Mouse (Mus musculus): ENCODE results near the gene Lrrc8c. TPM values are rescaled to one million over a fixed set of nuclear protein-coding genes. Genes with fewer than 3 reads are reported as not detected.

Gene Lrrc8c
- polyA plus RNA-seq, 1 experiment from 2014 or later, result 12.2 TPM

DNA sequence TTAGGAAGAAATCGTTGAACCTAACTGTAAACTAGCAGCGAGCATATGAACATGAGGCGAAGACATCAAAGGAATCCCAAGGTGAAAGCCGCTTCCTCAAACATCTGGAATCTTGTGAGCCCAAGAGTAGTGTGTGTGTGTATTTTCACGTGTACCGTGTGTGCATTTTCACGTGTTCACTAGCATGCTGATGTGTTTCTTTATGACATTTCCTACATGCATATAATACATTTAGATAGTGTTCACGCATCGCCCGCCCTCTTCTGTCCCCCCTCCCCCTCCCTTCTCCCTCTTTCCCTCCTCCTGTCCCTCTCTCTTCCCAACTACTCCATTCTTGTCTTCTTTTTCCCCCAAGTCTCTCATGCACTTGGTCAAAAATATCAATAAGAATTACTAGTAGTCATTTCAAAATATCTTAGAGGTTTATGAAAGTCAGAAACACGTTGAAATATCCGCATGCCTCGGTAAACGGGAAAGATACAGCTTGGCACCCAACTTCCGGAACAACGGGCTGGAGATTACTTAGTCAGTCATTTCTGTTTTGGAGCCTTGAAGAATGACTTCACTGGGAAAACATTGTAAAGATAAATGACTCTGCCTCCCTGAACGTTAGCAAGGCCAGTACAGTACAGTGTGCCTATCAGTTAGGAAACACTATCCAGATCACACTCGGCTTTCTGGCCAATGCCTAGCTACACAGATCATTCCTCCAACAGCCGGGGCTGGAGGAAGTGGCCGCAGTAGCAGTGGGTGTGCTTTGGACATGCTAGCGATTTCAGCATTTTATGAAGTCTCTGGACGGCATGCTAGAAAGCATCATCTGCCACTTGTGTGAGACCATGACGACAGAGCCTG, 8.5 kb downstream of the Lrrc8c start:
- Histone ChIP-seq H3K4me3 (ENCODE audit: low read depth, low read length) (no peak overlapping the region), H3K4me1 (ENCODE audit: control insufficient read depth, insufficient read depth, low read length) (no peaks in the 10 kb centered on the region), H3K36me3 (ENCODE audit: control insufficient read depth, insufficient read depth, low read length) (no peaks in the 10 kb centered on the region), H3K9ac (ENCODE audit: low read length) (no peak overlapping the region), H3K27me3 (ENCODE audit: control insufficient read depth, insufficient read depth, low read length) (no peaks in the 10 kb centered on the region), H3K9me3 (ENCODE audit: control insufficient read depth, low read length) (no peaks in the 10 kb centered on the region), H3K4me2 (ENCODE audit: low read depth) (no peak overlapping the region), H3K27ac (ENCODE audit: low read depth, low read length) (no peak overlapping the region)
- ATAC-seq (ENCODE audit: insufficient read depth, low FRiP score, low TSS enrichment) (no peak), DNase-seq (ENCODE audit: low spot score) (no peak)
- WGBS, result 90% methylated on average over 23 of the region's 23 CpGs

DNA sequence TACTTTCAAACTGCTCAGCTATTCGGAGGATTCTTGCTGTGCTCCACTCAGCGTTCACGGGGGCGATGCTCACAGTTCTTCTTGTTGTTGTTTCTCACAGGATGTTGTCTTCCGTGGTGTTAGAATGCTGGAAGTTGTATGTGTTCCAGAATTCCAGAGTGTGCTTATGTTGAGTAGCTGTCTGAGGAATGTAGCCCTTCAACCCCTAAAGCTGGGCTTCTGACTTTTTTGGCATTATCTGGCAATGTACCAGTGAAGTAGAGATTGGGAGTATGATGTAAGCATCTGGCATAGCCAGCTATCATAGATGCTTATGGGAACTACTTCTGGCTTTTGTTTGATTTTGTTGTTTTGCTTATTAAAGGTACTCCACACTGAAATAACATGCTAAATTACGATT, 11.4 kb downstream of the Lrrc8c start:
- no peak overlapping the region for H3K27ac ChIP-seq (ENCODE audit: low read depth, low read length)

DNA sequence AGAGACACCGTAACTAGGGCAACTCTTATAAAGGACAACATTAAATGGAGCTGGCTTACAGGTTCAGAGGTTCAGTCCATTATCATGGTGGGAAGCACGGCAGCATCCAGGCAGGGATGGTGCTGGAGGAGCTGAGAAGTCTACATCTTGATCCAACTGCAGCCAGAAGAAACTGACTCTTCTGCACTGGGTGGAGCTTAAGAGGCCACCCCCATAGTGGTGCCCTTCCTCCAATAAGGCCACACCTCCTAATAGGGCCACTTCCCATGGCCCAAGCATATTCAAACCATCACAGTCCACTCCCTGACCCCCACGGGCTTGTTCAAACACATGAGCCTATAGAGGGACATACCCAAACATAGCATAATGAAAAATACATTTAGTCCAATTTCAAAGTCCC, 16.0 kb downstream of the Lrrc8c start:
- WGBS, result 96% methylated on average over 3 of the region's 3 CpGs
- no peak overlapping the region for H3K4me3 ChIP-seq (ENCODE audit: low read depth, low read length)

More for the DNA sequence above, 11.4 kb downstream of the Lrrc8c start:
- Histone ChIP-seq H3K4me1 (ENCODE audit: control insufficient read depth, insufficient read depth, low read length) (no peaks in the 10 kb centered on the region), H3K36me3 (ENCODE audit: control insufficient read depth, insufficient read depth, low read length) (no peaks in the 10 kb centered on the region), H3K9ac (ENCODE audit: low read length) (no peak overlapping the region), H3K9me3 (ENCODE audit: control insufficient read depth, low read length) (no peaks in the 10 kb centered on the region), H3K27me3 (ENCODE audit: control insufficient read depth, insufficient read depth, low read length) (no peaks in the 10 kb centered on the region), H3K4me3 (ENCODE audit: low read depth, low read length) (no peak overlapping the region), H3K4me2 (ENCODE audit: low read depth) (no peak overlapping the region)
- WGBS, result 81% methylated on average over 6 of the region's 6 CpGs
- ATAC-seq (ENCODE audit: insufficient read depth, low FRiP score, low TSS enrichment) (no peak), DNase-seq (ENCODE audit: low spot score) (no peak)

DNA sequence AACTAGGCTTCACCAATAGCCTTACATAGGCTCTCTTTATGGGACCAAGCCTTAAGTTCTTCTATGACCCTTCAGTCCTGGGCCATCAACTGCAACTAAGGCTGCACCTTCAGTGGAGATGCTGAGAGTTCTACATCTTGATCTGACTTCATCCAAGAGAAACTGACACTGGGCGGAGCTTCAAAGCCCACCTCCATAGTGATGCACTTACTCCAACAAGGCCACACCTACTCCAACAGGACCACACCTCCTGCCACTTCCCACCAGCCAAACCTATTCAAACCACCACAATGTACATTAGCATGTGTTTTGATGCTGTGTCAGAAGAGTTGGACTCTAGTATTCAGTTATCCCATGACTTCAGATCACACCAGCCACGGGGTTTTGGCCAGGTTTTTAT, 17.0 kb downstream of the Lrrc8c start:
- WGBS, result 92% methylated on average over 2 of the region's 2 CpGs
- no peak overlapping the region for H3K4me3 ChIP-seq (ENCODE audit: low read depth, low read length)
- H3K36me3 ChIP-seq (ENCODE audit: control insufficient read depth, insufficient read depth, low read length), result no peaks in the 10 kb centered on the region
- H3K27me3 ChIP-seq (ENCODE audit: control insufficient read depth, insufficient read depth, low read length), result no peaks in the 10 kb centered on the region
- ATAC-seq (ENCODE audit: insufficient read depth, low FRiP score, low TSS enrichment) (no peak), DNase-seq (ENCODE audit: low spot score) (no peak)
- no peak overlapping the region for H3K27ac ChIP-seq (ENCODE audit: low read depth, low read length)
- no peaks in the 10 kb centered on the region for H3K9me3 ChIP-seq (ENCODE audit: control insufficient read depth, low read length)
- H3K4me2 ChIP-seq (ENCODE audit: low read depth), result no peak overlapping the region
- no peaks in the 10 kb centered on the region for H3K4me1 ChIP-seq (ENCODE audit: control insufficient read depth, insufficient read depth, low read length)
- H3K9ac ChIP-seq (ENCODE audit: low read length), result no peak overlapping the region

More for the DNA sequence above, 16.0 kb downstream of the Lrrc8c start:
- ATAC-seq (ENCODE audit: insufficient read depth, low FRiP score, low TSS enrichment) (no peak), DNase-seq (ENCODE audit: low spot score) (no peak)
- no peaks in the 10 kb centered on the region for H3K27me3 ChIP-seq (ENCODE audit: control insufficient read depth, insufficient read depth, low read length)
- H3K9me3 ChIP-seq (ENCODE audit: control insufficient read depth, low read length), result no peaks in the 10 kb centered on the region
- H3K4me2 ChIP-seq (ENCODE audit: low read depth), result no peak overlapping the region
- no peaks in the 10 kb centered on the region for H3K4me1 ChIP-seq (ENCODE audit: control insufficient read depth, insufficient read depth, low read length)
- H3K36me3 ChIP-seq (ENCODE audit: control insufficient read depth, insufficient read depth, low read length), result no peaks in the 10 kb centered on the region
- no peak overlapping the region for H3K9ac ChIP-seq (ENCODE audit: low read length)
- H3K27ac ChIP-seq (ENCODE audit: low read depth, low read length), result no peak overlapping the region

DNA sequence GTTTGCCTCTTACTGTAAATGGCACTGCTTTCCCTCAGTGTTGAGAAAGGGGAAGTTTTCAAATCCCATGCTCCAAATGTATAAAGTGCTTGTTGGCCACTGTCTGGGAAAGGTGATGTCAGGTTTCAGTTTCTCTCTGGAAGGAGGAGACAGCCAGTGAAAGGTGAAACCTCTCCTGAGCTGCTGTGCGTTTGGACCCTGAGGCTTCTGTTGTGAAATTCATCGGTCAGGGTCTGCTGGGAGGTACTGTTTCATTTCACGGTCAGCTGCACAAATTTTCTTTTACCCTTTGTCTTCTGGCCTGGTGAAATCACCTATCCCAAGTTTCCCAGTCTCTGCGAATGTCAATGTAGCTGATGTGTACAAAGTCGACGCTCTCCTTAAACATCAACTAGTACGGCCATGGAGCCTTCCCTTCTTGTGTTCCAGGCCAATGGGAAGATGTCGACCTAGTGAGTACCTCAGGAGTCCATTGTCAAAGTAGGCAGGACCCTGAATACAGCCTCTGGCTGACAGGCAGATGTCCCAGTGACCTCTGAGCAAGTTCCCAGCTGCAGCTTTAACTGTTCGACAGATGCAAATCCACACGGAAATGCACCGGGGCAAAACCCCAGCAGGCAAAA, 18.0 kb downstream of the Lrrc8c start:
- no peaks in the 10 kb centered on the region for H3K27me3 ChIP-seq (ENCODE audit: control insufficient read depth, insufficient read depth, low read length)
- no peaks in the 10 kb centered on the region for H3K9me3 ChIP-seq (ENCODE audit: control insufficient read depth, low read length)
- 81% methylated on average over 11 of the region's 11 CpGs for WGBS
- no peak for DNase-seq (ENCODE audit: low spot score)
- no peaks in the 10 kb centered on the region for H3K4me1 ChIP-seq (ENCODE audit: control insufficient read depth, insufficient read depth, low read length)
- no peak for ATAC-seq (ENCODE audit: insufficient read depth, low FRiP score, low TSS enrichment)
- H3K4me3 ChIP-seq (ENCODE audit: low read depth, low read length), result no peak overlapping the region
- no peak overlapping the region for H3K9ac ChIP-seq (ENCODE audit: low read length)
- no peak overlapping the region for H3K27ac ChIP-seq (ENCODE audit: low read depth, low read length)
- no peaks in the 10 kb centered on the region for H3K36me3 ChIP-seq (ENCODE audit: control insufficient read depth, insufficient read depth, low read length)
- no peak overlapping the region for H3K4me2 ChIP-seq (ENCODE audit: low read depth)

DNA sequence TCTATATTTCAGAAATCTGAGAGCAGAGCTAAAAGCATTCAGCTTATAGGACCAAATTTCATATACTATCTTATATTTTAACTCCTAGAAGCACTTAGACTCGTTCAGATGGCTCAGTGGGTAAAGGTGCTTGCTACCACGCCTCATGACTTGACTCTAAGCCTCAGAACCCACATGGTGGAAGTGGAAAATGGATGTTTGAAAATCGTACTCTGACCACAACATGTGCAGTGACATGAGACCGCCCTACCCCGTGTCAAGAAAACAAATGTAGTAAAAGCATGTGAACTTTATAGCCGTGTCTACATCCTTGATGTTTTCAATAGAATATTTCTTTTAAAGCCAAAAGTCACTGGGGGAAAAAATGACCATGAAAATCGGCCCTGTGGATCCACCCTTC, 21.9 kb downstream of the Lrrc8c start:
- 90% methylated on average over 7 of the region's 7 CpGs for WGBS
- H3K9ac ChIP-seq (ENCODE audit: low read length), result no peak overlapping the region
- DNase-seq (ENCODE audit: low spot score) (no peak), ATAC-seq (ENCODE audit: insufficient read depth, low FRiP score, low TSS enrichment) (no peak)
- H3K36me3 ChIP-seq (ENCODE audit: control insufficient read depth, insufficient read depth, low read length), result no peaks in the 10 kb centered on the region
- H3K27ac ChIP-seq (ENCODE audit: low read depth, low read length), result no peak overlapping the region
- no peaks in the 10 kb centered on the region for H3K4me1 ChIP-seq (ENCODE audit: control insufficient read depth, insufficient read depth, low read length)
- H3K9me3 ChIP-seq (ENCODE audit: control insufficient read depth, low read length), result no peaks in the 10 kb centered on the region
- no peak overlapping the region for H3K4me2 ChIP-seq (ENCODE audit: low read depth)
- no peaks in the 10 kb centered on the region for H3K27me3 ChIP-seq (ENCODE audit: control insufficient read depth, insufficient read depth, low read length)
- H3K4me3 ChIP-seq (ENCODE audit: low read depth, low read length), result no peak overlapping the region

DNA sequence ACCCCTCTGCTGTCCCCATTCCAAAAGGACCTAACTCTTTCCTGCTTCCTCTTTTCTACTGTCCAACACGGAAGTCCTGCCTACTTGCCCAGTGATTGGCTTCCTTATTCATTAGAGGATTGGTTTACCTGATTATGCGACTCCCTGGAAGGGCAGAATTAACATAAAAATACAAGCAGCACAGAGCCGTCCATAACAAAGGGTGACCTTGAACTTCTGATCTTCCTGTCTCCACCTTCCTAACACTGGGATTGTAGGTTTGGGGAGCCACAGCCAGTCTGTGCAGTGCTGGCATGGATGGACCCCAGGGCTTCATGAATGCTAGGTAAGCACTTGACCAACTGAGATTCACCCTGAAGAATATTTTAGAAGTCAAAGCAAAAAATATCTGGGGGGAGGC, 25.9 kb downstream of the Lrrc8c start:
- H3K9ac ChIP-seq (ENCODE audit: low read length), result no peak overlapping the region
- H3K4me3 ChIP-seq (ENCODE audit: low read depth, low read length), result no peak overlapping the region
- H3K36me3 ChIP-seq (ENCODE audit: control insufficient read depth, insufficient read depth, low read length), result no peaks in the 10 kb centered on the region
- H3K27ac ChIP-seq (ENCODE audit: low read depth, low read length), result no peak overlapping the region
- H3K9me3 ChIP-seq (ENCODE audit: control insufficient read depth, low read length), result no peaks in the 10 kb centered on the region
- H3K4me2 ChIP-seq (ENCODE audit: low read depth), result no peak overlapping the region
- H3K27me3 ChIP-seq (ENCODE audit: control insufficient read depth, insufficient read depth, low read length), result no peaks in the 10 kb centered on the region
- ATAC-seq (ENCODE audit: insufficient read depth, low FRiP score, low TSS enrichment) (no peak), DNase-seq (ENCODE audit: low spot score) (no peak)
- WGBS, result 48% methylated on average over 3 of the region's 3 CpGs
- H3K4me1 ChIP-seq (ENCODE audit: control insufficient read depth, insufficient read depth, low read length), result no peaks in the 10 kb centered on the region

DNA sequence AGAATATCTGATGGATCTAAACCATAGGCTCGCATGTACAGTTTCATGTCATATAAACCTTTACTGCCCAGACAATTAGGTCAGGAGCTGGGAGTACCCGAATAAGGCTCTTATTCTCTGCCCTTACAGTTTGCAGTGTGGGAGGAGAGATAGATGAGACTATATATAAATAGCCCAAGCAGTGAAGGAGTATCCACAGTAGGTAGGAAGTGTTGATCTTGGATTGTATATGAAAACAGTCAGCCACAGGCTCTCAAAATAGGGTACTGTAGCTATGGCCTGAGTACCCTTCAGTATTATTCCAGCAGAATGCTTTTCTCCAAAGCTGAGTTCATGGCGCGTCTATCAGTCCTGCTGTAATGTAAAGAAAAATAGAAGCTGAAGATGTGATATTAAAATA, 27.9 kb downstream of the Lrrc8c start:
- Histone ChIP-seq H3K27me3 (ENCODE audit: control insufficient read depth, insufficient read depth, low read length) (no peaks in the 10 kb centered on the region), H3K27ac (ENCODE audit: low read depth, low read length) (no peak overlapping the region), H3K4me1 (ENCODE audit: control insufficient read depth, insufficient read depth, low read length) (no peaks in the 10 kb centered on the region), H3K4me3 (ENCODE audit: low read depth, low read length) (no peak overlapping the region), H3K9me3 (ENCODE audit: control insufficient read depth, low read length) (no peaks in the 10 kb centered on the region), H3K9ac (ENCODE audit: low read length) (no peak overlapping the region), H3K4me2 (ENCODE audit: low read depth) (no peak overlapping the region), H3K36me3 (ENCODE audit: control insufficient read depth, insufficient read depth, low read length) (no peaks in the 10 kb centered on the region)
- 96% methylated on average over 4 of the region's 4 CpGs for WGBS
- DNase-seq (ENCODE audit: low spot score) (no peak), ATAC-seq (ENCODE audit: insufficient read depth, low FRiP score, low TSS enrichment) (no peak)

DNA sequence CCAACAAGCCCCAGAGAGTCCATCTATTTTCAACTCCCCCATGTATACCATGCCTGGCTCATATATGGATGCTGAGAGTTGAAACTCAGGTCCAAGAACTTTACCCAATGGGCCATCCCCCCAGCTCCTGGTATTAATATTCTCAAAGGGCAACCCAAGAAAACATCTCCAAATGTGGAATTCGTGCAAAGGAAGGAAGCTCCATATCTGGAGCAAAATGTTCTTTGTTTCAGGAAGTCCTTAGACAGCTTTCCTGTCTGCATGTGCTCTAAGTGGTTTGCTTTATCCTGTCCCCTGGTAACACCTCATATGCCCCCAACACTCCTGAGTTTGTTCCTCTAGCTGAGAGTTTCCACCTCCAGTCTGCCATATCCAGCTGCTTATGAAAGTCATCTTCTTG, 32.6 kb downstream of the Lrrc8c start:
- DNase-seq (ENCODE audit: low spot score) (no peak), ATAC-seq (ENCODE audit: insufficient read depth, low FRiP score, low TSS enrichment) (no peak)
- Histone ChIP-seq H3K4me1 (ENCODE audit: control insufficient read depth, insufficient read depth, low read length) (no peaks in the 10 kb centered on the region), H3K27me3 (ENCODE audit: control insufficient read depth, insufficient read depth, low read length) (no peaks in the 10 kb centered on the region), H3K4me3 (ENCODE audit: low read depth, low read length) (no peak overlapping the region), H3K4me2 (ENCODE audit: low read depth) (no peak overlapping the region), H3K9me3 (ENCODE audit: control insufficient read depth, low read length) (no peaks in the 10 kb centered on the region), H3K36me3 (ENCODE audit: control insufficient read depth, insufficient read depth, low read length) (no peaks in the 10 kb centered on the region), H3K9ac (ENCODE audit: low read length) (no peak overlapping the region), H3K27ac (ENCODE audit: low read depth, low read length) (no peak overlapping the region)
- WGBS, result 90% methylated on average over 1 of the region's 1 CpGs
